Mouse (Mus musculus) liver (tissue): ENCODE measurements around the gene S100a6.

Experiments used
- DNase-seq: peaks from one replicate; pipeline ENCODE4 v3.0.0-alpha.2; 2020; ENCODE audit warnings: mixed read lengths

The S100a6 gene

DNA sequence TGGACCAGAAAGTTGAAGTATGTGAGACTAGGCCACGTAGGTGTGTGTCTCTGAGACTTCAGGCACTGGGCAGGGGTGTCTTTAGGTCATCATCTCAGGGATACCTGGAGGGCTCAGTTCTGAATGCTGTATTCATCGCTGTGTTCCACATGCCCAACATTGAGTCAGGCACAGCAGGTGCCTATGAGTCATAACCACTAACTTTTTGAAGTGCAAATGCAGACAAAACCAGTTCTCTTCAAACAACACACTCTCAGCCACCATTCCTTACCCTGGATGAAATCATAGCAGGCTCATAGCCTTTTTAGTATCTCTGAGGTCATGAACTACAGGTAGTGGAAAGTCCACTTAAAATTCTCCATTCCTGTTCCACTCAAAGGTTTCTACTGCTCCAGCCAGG is 16.6 kb downstream of the S100a6 start:
- no peak for DNase-seq

DNA sequence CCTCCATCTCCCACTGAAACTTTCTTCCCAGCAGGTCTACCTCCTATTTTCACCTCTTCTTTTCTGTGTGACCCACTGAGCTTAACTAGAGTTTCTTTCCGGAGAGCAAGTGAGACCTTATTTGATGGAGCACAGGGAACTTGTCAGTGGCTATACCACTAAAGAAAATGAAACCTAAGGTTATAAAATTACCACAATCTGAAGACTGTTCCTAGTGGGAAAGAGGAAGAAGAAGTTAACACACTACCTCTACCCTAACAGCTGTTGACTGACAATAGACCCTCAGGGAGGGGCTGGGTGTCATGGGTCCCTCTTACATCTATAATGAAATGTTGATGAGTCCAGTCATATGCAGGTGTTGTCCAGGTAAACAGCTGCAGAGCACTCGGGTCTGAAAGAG is 19.3 kb downstream of the S100a6 start:
- DNase-seq = no peak

DNA sequence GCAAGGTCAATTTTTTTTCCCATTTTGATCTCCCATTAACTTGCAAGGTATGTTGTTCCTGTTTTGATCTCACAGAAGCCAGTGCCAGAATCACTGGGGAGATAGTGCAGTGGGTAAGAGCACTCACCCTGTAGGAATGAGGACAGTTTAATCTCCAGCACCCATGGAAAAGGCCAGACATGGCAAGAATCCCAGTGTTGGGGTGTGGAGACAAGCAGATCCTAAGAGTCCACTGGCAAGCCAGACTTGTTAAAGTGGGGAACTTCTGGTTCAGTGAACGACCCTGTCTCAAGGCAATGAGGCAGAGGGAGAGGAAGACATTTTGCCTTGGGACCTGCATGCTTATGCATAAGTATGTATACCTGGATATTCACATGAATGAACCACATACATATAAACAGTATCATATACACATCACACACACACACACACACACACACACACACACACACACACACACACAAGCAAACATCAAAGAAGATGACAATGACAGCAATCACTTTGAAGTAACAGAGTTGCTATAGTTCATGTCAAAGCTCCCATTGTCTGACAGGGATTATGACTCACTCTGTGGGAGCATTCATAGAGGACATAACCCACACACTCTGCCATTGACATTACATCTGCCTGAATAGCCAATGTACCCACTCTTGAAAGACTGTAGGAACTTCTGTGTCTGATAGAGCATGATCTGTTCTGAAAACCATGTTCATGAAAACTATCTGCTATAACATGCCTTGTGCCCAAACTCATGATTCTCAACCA is 26.0 kb downstream of the S100a6 start:
- DNase-seq = no peak

DNA sequence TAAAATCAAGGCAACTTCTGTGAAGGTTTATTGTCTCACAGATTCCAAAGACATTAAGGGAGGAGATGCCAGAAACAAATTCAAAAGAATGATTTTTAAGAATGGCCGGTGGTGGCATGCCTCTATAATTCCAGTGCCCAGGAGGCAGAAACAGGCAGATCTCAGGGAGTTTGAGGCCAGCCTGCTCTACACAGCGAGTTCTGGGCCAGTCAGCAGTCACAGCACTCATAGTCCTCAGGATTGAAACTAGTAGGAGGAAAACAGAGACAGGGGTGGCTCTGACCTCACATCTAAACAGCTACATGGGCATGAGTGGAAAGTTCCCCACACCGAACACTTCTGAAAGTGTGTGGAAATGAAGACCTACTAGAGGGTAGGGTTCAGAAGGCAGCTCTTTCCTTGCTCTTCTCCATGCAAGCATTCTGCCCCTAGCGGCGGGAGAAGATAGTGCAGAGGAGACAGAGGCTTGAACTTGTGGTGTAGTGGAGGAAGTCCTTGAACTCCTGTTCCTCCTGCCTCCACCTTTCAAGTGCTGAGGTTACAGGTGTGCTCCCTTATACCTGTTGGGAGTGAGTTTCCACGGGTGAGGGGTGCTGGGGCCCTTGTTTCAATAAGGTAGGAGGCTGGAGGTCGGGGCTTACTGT is 27.0 kb downstream of the S100a6 start:
- DNase-seq = peak; percentile 56

DNA sequence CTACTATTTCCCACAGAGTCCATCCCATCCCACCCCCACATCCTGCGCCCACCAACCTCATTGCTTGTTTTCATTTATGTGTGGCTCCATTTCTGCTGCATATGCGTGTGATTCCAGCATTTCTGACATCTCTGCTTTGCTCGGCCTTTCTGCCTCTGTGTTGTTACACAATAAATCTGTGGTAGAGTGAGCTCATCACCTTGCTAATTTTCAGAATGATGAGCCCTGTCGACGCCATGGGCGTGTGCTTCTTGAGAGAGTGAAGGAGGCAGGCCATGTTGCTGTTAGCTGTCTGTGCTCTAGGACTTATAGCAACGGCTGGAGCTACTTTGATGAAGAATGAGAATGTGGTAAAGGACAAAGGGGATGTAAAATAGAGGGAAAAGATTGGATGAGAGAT is 28.3 kb downstream of the S100a6 start:
- DNase-seq = no peak

DNA sequence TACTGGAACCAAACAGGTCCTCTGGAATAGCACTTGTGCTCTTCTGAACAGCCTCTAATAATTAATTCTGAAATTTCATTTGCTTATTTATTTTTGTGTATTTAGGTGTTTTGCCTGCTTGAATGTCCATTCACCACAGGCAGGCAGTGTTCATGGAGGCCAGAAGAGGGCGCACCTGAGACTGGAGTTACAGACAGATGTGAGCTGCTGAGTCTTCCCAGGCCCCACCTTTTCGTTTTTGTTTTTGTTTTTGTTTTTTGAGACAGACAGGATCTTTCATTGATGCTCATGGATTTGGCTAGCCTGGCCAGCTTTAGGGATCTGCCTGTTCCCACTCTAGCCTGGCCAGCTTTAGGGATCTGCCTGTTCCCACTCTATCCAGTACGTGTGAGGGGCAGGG is 31.5 kb downstream of the S100a6 start:
- DNase-seq = peak; percentile 46

DNA sequence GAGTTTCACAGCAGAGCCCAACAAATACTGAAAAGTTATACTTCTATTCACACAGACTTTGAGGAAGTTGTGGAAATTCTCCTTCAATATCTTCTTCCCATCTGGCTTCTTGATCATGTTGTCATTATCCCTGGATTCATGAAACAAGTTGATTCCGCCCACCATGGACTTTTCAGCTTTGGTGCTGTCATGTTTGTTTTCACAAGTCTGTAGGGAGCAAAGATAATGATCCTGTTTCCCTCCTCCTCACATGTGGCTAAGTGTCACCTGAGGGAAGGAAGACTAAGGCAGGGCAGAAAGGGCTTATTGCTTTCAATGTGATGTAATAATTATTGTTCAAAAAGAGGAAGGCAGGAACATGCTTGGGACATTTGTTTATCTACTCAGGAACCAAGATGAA is 34.6 kb downstream of the S100a6 start:
- no peak for DNase-seq

DNA sequence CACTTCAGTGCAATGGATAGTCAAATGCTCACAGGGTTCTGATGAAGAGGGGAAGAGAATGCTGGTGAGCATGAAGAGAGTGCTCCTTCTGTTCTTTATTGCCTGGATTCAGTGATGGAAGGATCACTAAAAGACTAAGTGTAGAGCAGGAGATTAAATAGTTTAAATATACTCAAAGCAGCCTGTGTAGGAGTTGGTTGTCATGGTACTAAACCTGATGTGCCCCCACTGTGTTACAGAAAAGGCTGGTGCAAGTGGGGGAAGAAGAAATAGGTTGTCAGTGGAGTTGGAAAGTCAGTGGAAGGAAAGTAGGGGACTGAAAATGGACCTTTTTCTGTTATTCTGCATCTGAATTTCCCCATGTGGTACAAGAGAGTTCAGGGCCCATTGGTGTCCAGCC is 36.3 kb downstream of the S100a6 start:
- no peak for DNase-seq

DNA sequence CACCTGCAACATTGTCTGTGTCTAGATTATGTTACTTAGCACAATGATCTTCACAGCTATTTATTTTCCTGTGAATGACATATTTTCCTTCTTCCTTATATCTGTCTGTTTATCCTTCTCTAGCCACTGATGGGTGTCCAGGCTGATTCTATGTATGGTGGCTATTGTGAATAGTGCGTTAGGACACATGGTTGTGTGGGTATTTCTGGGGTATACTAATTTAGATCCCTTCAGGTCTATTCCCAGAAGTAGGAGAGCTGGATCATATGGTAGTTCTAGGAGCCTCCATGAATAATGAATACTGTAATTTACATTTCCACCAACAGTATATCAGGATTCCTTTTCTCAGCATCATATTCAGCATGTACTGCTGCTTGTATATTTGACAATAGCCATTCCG is 37.1 kb downstream of the S100a6 start:
- DNase-seq = no peak

DNA sequence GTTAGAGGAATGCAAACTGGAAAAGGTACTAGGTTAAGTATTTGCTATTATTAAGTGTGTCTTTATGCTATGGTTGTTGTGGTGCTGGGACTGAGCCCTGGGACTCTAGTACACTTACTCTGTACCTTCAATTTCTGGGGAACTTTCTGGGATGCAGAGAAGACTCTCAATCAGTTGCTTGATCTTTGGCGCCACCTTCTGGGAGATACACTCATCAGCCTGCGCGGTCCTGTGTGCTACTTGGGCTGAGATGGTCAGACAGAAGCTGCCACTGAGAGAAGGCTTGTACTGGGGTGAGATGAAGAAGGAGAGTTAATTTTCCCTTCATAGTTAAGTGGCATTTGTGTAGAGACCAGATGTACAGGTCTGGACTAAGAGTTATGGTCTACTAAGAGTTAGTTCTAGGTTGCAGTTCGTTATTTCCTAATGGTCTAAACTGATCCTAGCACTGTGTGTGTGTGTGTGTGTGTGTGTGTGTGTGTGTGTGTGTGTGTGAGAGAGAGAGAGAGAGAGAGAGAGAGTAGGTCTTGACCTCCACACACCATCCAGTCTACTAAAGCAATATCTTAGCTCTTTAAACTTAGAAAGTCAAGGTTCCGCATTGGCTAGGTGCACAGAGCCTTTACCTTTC is 40.3 kb downstream of the S100a6 start:
- DNase-seq = peak; percentile 58

DNA sequence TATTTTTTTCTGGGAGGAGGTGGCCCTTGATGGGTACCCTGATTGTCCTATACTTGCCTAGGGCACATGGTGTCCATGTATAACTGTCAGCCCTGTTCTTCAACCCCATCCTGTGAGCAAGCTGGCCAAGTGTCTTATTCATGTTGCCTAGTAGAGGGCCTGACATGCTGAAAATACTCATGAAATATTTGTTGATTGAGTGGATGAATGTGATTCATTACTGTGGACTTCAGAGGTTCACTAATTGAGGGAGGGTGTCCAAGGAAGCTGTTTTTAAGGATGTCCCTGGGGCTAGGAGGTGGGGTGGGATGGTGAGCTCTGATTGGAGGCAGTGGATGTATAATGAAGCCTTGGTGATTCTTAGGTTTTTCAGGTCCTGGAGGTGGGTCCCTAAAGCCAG is 41.0 kb downstream of the S100a6 start, which contains the start of gene S100a7a:
Gene S100a7a, plus strand, starts transcription at position 301 of the 400 bp plus-strand sequence.
- no peak for DNase-seq

DNA sequence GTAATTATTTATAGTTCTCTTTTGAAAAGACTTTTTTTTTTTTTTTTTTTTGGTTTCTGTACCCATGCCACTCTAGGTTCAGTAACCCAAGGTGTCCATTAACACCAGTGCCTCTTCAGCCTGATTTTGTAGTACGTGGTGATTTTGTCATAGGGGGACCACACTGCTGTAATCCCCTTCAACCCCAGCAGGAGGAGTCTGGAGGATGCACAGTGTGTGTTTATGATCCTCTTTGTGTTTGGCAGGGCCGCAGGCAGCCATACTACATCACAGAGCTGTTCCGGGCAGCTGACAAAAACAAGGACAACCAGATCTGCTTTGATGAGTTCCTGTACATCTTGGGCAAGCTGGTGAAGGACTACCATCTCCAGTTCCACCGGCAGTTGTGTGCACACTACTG is 44.7 kb downstream of the S100a6 start:
- DNase-seq = no peak

DNA sequence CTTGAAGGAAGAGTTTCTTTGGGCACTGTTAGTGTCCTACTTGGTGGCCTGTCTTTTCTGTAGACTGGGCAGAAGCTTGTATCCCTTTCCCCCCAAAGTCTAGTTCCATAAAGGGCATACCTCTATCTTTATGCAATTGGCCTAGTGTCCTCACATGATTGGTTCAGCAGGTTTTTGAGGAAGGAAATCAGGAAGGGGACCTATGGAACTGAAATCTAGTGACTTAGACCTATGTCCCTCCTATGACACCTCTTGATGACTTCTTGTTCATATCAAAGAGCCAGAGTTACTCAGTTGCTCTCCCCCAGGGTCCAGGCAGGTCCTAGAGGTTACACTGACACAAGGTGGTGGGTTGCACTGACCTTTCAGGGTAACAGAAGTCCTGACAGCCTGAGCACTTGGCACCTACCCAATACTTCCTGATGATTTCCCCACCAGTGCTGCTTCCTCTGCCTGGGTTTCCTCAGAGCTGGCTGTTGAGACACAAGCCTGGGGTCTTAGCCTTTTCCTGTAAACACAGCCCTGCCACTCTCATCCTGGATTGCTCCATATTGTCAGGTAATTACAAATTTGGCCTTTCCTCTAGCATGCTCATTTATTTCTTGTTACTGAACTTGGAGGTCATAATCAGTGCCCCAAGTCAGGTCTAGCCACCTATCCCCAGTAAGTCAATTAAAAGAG is 46.8 kb downstream of the S100a6 start:
- no peak for DNase-seq

DNA sequence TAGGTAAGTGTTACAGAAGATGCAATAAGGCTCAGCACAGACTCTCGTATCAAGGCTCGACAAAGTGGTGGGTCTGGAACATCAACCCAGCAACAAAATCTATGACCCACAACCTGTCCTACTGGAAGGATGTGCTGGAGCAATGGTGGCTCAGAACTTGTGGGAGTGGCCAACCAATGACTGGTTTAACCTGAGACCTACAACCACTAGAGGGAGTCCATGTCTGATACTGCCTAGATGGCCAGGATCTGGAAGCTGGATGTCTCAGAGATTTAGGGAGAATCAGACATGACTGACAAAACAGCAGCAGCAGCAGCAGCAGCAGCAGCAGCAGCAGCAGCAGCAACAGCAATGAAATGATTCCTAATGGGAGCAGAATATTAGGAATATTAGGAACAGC is 51.5 kb downstream of the S100a6 start:
- DNase-seq = no peak

DNA sequence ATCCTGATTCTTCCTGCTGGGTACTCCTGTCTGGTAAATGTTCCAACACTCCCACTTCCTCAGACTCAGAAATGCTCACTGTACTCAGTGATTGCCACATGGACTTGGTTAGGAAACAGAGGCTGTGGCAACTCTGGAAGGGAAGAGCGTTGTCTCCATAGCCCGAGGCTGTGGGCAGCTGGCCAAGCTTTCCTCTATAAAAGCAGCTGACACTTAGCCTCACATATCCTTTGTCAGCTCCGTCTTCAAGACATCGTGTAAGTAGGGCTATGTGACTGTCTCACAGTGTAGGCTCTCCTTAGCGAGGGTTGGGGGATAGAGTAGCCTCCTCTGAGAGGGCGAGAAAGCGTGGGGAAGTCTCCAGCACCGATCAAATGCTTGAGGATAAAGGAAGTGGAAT is 56.2 kb downstream of the S100a6 start, which contains the start of gene S100a8:
Gene S100a8, plus strand, starts transcription at position 133 of the 400 bp plus-strand sequence.
- DNase-seq = peak; percentile 9
